Mouse (Mus musculus): ENCODE data around the gene Fgf7. TPM values are rescaled to one million over a fixed set of nuclear protein-coding genes. Genes with fewer than 3 reads are reported as not detected.

The Fgf7 gene
- polyA plus RNA-seq, 1 experiment from 2014 or later = not detected

DNA sequence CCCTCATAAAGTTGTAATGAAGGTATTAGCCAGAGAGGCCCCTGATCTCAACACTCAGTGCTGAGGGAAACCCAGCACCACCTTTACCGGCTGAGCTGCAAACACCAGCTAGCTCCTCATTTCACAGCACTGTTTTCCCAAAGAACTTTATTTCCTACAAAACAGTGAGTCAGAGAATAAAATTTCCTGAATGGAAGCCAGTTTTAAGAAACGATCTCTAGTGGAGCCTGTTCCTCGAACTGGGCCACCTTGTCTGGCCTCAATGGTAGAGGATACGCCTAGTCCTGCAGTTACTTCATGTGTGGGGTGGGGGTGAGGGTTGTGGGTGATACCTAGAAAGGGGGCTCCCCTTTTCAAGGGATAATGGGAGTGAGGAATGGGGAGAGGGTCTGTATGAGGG is 60.2 kb downstream of the Fgf7 start:
- WGBS (ENCODE audit: insufficient replicate concordance) = 81% methylated on average over 4 of the region's 4 CpGs

More for the DNA sequence above, 60.2 kb downstream of the Fgf7 start:
- Histone ChIP-seq H3K9ac (replicated peaks) (no peak overlapping the region), H3K27ac (ENCODE audit: low read depth) (no peak overlapping the region), H3K4me2 (ENCODE audit: low read depth, low read length) (no peak overlapping the region), H3K9me3 (ENCODE audit: low read length) (no peaks in the 10 kb centered on the region), H3K4me3 (ENCODE audit: low read depth, low read length) (no peak overlapping the region), H3K27me3 (ENCODE audit: insufficient read depth, low read length) (no peaks in the 10 kb centered on the region), H3K36me3 (replicated peaks; ENCODE audit: insufficient read depth, low read length) (no peaks in the 10 kb centered on the region), H3K4me1 (ENCODE audit: insufficient read depth) (no peaks in the 10 kb centered on the region)
- TF ChIP-seq EP300 (IDR thresholded peaks at IDR 0.05; ENCODE audit: low read depth) (no peak), CTCF (IDR thresholded peaks at IDR 0.05; ENCODE audit: low read depth) (no peak)
- DNase-seq (no peak), ATAC-seq (no peak)

Other genes with a start within 250 kb of the Fgf7 start
- gene Galk2, start 175.5 kb upstream of the Fgf7 start, polyA plus RNA-seq (2015; fragmentation: Nextera tagmentation; extraction: Ambion mirVana) = 9.6 and 10.1 TPM in 2 replicates
- 20.4 and 21.5 TPM in 2 replicates for gene Cops2, start 175.5 kb upstream of the Fgf7 start, polyA plus RNA-seq (2015; fragmentation: Nextera tagmentation; extraction: Ambion mirVana)
- gene Fam227b, start 117.3 kb downstream of the Fgf7 start, polyA plus RNA-seq (2015; fragmentation: Nextera tagmentation; extraction: Ambion mirVana) = not detected in 2 replicates
- 16.7 and 16.9 TPM in 2 replicates for gene Dtwd1, start 117.5 kb downstream of the Fgf7 start, polyA plus RNA-seq (2015; fragmentation: Nextera tagmentation; extraction: Ambion mirVana)
- not detected in 2 replicates for gene Gm17555, start 180.4 kb downstream of the Fgf7 start, polyA plus RNA-seq (2015; fragmentation: Nextera tagmentation; extraction: Ambion mirVana)

All from liver, postnatal 0 days (tissue).